Mouse (Mus musculus) limb, embryonic 14.5 days (tissue): ENCODE measurements at regions not wholly inside any gene's neighbourhood (a gene's known extent, or its start where the extent isn't known, plus 50 kb on each side); places are given as distances from the start of the nearest gene placed in this dataset.
A peak's percentile ranks its signal among the peaks of the same experiment; 100 is the strongest.

Experiments
- ATAC-seq: fragments of 200-750 bp; cut with Nextera tagmentation; 2 replicates; pipeline ENCODE4 v1.8.0; 2017; ENCODE audit warnings: low read depth, moderate number of reproducible peaks, moderate TSS enrichment; ENCODE audit not compliant: low FRiP score
- DNase-seq: peaks from one replicate; pipeline ENCODE4 v3.0.0-alpha.2; 2015; ENCODE audit warnings: low spot score
- H3K27ac ChIP-seq: fragments of 300-500 bp; sonication (generic); replicated peaks from 2 replicates; pipeline ENCODE4 v1.5.1; 2014; ENCODE audit warnings: low read depth, mild to moderate bottlenecking, low read length, moderate library complexity, mixed read lengths
- H3K27me3 ChIP-seq: fragments of 300-500 bp; sonication (generic); 2 replicates; pipeline ENCODE4 v1.6.1; 2014; ENCODE audit warnings: low read length, mixed read lengths; ENCODE audit not compliant: control insufficient read depth, insufficient read depth
- H3K36me3 ChIP-seq: fragments of 300-500 bp; sonication (generic); 2 replicates; pipeline ENCODE4 v1.6.1; 2014; ENCODE audit warnings: mild to moderate bottlenecking, low read length, moderate library complexity, mixed read lengths; ENCODE audit not compliant: control insufficient read depth, insufficient read depth
- H3K4me1 ChIP-seq: fragments of 300-500 bp; sonication (generic); 2 replicates; pipeline ENCODE4 v1.6.1; 2014; ENCODE audit warnings: antibody characterized with exemption, low read length, mixed read lengths; ENCODE audit not compliant: control insufficient read depth, insufficient read depth
- H3K4me2 ChIP-seq: fragments of 300-500 bp; sonication (generic); replicated peaks from 2 replicates; pipeline ENCODE4 v1.6.1; 2014; ENCODE audit warnings: low read depth, mild to moderate bottlenecking, low read length, moderate library complexity; ENCODE audit not compliant: severe bottlenecking
- H3K4me3 ChIP-seq: fragments of 300-500 bp; sonication (generic); replicated peaks from 2 replicates; pipeline ENCODE4 v1.5.1; 2014; ENCODE audit warnings: low read length
- H3K9ac ChIP-seq: fragments of 300-500 bp; sonication (generic); 2 replicates; pipeline ENCODE4 v1.6.1; 2014; ENCODE audit warnings: mild to moderate bottlenecking, low read depth, low read length, moderate library complexity; ENCODE audit not compliant: severe bottlenecking
- H3K9me3 ChIP-seq: fragments of 300-500 bp; sonication (generic); 2 replicates; pipeline ENCODE4 v1.6.1; 2016; ENCODE audit warnings: low read length; ENCODE audit not compliant: control insufficient read depth
- POLR2A ChIP-seq: fragments of 200-500 bp; IDR thresholded peaks from 2 replicates; pipeline ENCODE4 v1.8.0; 2012; ENCODE audit warnings: inconsistent platforms, mild to moderate bottlenecking, moderate library complexity, borderline replicate concordance; ENCODE audit not compliant: insufficient read depth, insufficient read length; ENCODE audit errors: extremely low read depth
- WGBS: fragments of 180-500 bp; shearing (Covaris S2); extraction: QIAGEN DNeasy Blood & Tissue Kit; methylation state at CpG from one replicate; pipeline ENCODE4 v1.1.7; 2014; 5-methylcytosine and 5-hydroxymethylcytosine counted together

- Histone ChIP-seq H3K4me2 (no peak overlapping the region), H3K27me3 (no peaks in the 10 kb centered on the region), H3K27ac (no peak overlapping the region), H3K9me3 (no peaks in the 10 kb centered on the region), H3K4me3 (no peak overlapping the region), H3K4me1 (no peaks in the 10 kb centered on the region), H3K9ac (no peak overlapping the region), H3K36me3 (no peaks in the 10 kb centered on the region)
- DNase-seq (peak; percentile 3), ATAC-seq (no peak)
- WGBS, result 64% methylated on average over 2 of the region's 2 CpGs
- TF ChIP-seq POLR2A, result no peak
Observed at GRCm38 (mm10) chr5:55355483-55355882, 1357.2 kb downstream of the Stim2 start.

- Histone ChIP-seq H3K9ac (no peak overlapping the region), H3K36me3 (no peaks in the 10 kb centered on the region), H3K9me3 (no peaks in the 10 kb centered on the region), H3K27ac (no peak overlapping the region), H3K4me2 (no peak overlapping the region), H3K4me3 (no peak overlapping the region), H3K27me3 (no peaks in the 10 kb centered on the region), H3K4me1 (no peaks in the 10 kb centered on the region)
- DNase-seq (no peak), ATAC-seq (no peak)
- no peak for TF ChIP-seq POLR2A
- 77% methylated on average over 3 of the region's 3 CpGs for WGBS
Observed at GRCm38 (mm10) chr5:55374295-55374694, 1376.0 kb downstream of the Stim2 start.

GRCm38 (mm10) chr5:55390846-55391245, 1392.5 kb downstream of the Stim2 start:
- no peak for TF ChIP-seq POLR2A
- H3K9ac ChIP-seq, result no peak overlapping the region
- 77% methylated on average over 4 of the region's 4 CpGs for WGBS
- H3K4me3 ChIP-seq, result no peak overlapping the region
- H3K4me1 ChIP-seq, result no peaks in the 10 kb centered on the region
- H3K27ac ChIP-seq, result no peak overlapping the region
- no peaks in the 10 kb centered on the region for H3K36me3 ChIP-seq
- ATAC-seq, result no peak
- H3K4me2 ChIP-seq, result no peak overlapping the region
- DNase-seq, result no peak
- no peaks in the 10 kb centered on the region for H3K9me3 ChIP-seq
- H3K27me3 ChIP-seq, result no peaks in the 10 kb centered on the region

GRCm38 (mm10) chr5:55395986-55396385, 1397.7 kb downstream of the Stim2 start:
- Histone ChIP-seq H3K4me1 (no peaks in the 10 kb centered on the region), H3K4me2 (no peak overlapping the region), H3K4me3 (no peak overlapping the region), H3K36me3 (no peaks in the 10 kb centered on the region), H3K9me3 (no peaks in the 10 kb centered on the region), H3K27me3 (no peaks in the 10 kb centered on the region), H3K27ac (no peak overlapping the region), H3K9ac (no peak overlapping the region)
- no peak for DNase-seq
- WGBS, result 44% methylated on average over 2 of the region's 2 CpGs
- TF ChIP-seq POLR2A, result no peak
- ATAC-seq, result no peak

- Histone ChIP-seq H3K27me3 (no peaks in the 10 kb centered on the region), H3K4me1 (no peaks in the 10 kb centered on the region), H3K4me2 (no peak overlapping the region), H3K4me3 (no peak overlapping the region), H3K27ac (no peak overlapping the region), H3K9ac (no peak overlapping the region), H3K36me3 (no peaks in the 10 kb centered on the region), H3K9me3 (no peaks in the 10 kb centered on the region)
- 79% methylated on average over 5 of the region's 5 CpGs for WGBS
- DNase-seq, result no peak
- no peak for ATAC-seq
- TF ChIP-seq POLR2A, result no peak
Observed at GRCm38 (mm10) chr5:55416146-55416545, 1417.8 kb downstream of the Stim2 start.

GRCm38 (mm10) chr5:55439158-55439557, 1440.9 kb downstream of the Stim2 start:
- 75% methylated on average over 3 of the region's 3 CpGs for WGBS
- no peaks in the 10 kb centered on the region for H3K27me3 ChIP-seq

More at GRCm38 (mm10) chr5:55439158-55439557, 1440.9 kb downstream of the Stim2 start:
- DNase-seq (no peak), ATAC-seq (no peak)
- no peaks in the 10 kb centered on the region for H3K36me3 ChIP-seq
- H3K4me3 ChIP-seq, result no peak overlapping the region
- TF ChIP-seq POLR2A, result no peak
- H3K4me2 ChIP-seq, result no peak overlapping the region
- H3K4me1 ChIP-seq, result no peaks in the 10 kb centered on the region
- H3K9me3 ChIP-seq, result no peaks in the 10 kb centered on the region
- H3K27ac ChIP-seq, result no peak overlapping the region
- H3K9ac ChIP-seq, result no peak overlapping the region
